Comparison of ENCODE assay signal across 9 mouse cellular contexts in the genomic region with DNA sequence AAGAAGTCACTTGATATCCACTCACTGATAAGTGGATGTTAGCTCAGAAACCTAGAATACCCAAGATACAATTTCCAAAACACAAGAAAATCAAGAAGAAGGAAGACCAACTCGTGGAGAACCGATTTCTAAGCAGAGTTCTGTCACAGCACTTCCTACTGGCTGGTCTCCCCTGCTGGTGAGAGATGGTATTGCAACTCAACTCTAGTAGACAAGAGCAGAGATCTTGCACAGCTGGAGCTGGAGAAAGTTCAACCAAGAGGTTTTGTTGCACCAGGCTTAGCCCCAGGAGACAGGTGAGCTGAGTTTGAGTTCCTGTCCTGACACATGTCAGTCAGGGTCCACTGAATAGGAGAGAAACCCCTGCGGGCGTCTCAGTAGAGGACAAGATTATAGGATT. TPM values are rescaled to one million over a fixed set of nuclear protein-coding genes. Genes with fewer than 3 reads are reported as not detected.
DNase-seq lines count a peak whose midpoint lies in the region; ATAC-seq lines count a peak whose summit lies in the region.
"Had no signal": no experiment of that assay in that cellular context is flagged by ENCODE, and none has a peak within 500 bp of the region (broad histone marks: within the 10 kb centered on the region; RNA-seq: fewer than 3 reads in every experiment).

No protein-coding gene starts in this region.

- H3K9me3 ChIP-seq in forebrain, embryonic 11.5 days (ENCODE audit: control insufficient read depth, low read length) = no peaks in the 10 kb centered on the region
- no peaks in the 10 kb centered on the region for H3K9me3 ChIP-seq in forebrain, embryonic 15.5 days
- no peaks in the 10 kb centered on the region for H3K9me3 ChIP-seq in kidney, embryonic 14.5 days (ENCODE audit: control insufficient read depth, low read length)
- H3K9me3 ChIP-seq: hindbrain, embryonic 15.5 days had no signal

- no peak overlapping the region for H3K9ac ChIP-seq in forebrain, embryonic 11.5 days (ENCODE audit: low read length)
- no peak overlapping the region for H3K9ac ChIP-seq in forebrain, embryonic 15.5 days (replicated peaks)
- H3K9ac ChIP-seq in kidney, embryonic 14.5 days (ENCODE audit: low read depth, low read length) = no peak overlapping the region
- H3K9ac ChIP-seq: hindbrain, embryonic 15.5 days had no signal

- no peaks in the 10 kb centered on the region for H3K4me1 ChIP-seq in forebrain, embryonic 11.5 days (replicated peaks; ENCODE audit: control insufficient read depth, insufficient read depth, low read length)
- no peaks in the 10 kb centered on the region for H3K4me1 ChIP-seq in forebrain, embryonic 15.5 days
- peaks cover 11% of the 10 kb centered on the region; the same call in 1 of the 2 replicates for H3K4me1 ChIP-seq in kidney, embryonic 14.5 days (ENCODE audit: control insufficient read depth, insufficient read depth, low read length)
- H3K4me1 ChIP-seq: hindbrain, embryonic 15.5 days had no signal

- ATAC-seq in forebrain, embryonic 11.5 days (replicated peaks; ENCODE audit: low FRiP score) = no peak
- ATAC-seq in forebrain, embryonic 15.5 days (replicated peaks) = no peak
- peak; percentile 28; the same call in 1 of the 2 replicates for ATAC-seq in kidney, embryonic 14.5 days (ENCODE audit: low FRiP score, low TSS enrichment)

- 56% methylated on average over 4 of the region's 4 CpGs for WGBS in forebrain, embryonic 11.5 days
- WGBS in forebrain, embryonic 15.5 days = 42% methylated on average over 4 of the region's 4 CpGs
- 39% methylated on average over 4 of the region's 4 CpGs for WGBS in kidney, embryonic 14.5 days

- no peak overlapping the region for H3K4me2 ChIP-seq in forebrain, embryonic 11.5 days (ENCODE audit: low read depth, low read length, severe bottlenecking)
- H3K4me2 ChIP-seq in forebrain, embryonic 15.5 days (replicated peaks) = no peak overlapping the region
- no peak overlapping the region for H3K4me2 ChIP-seq in kidney, embryonic 14.5 days (replicated peaks; ENCODE audit: low read depth, low read length)
- H3K4me2 ChIP-seq: hindbrain, embryonic 15.5 days had no signal

- H3K4me3 ChIP-seq in forebrain, embryonic 11.5 days (ENCODE audit: low read depth, low read length) = no peak overlapping the region
- H3K4me3 ChIP-seq in forebrain, embryonic 15.5 days = no peak overlapping the region
- H3K4me3 ChIP-seq in kidney, embryonic 14.5 days (ENCODE audit: low read length) = no peak overlapping the region
- H3K4me3 ChIP-seq: hindbrain, embryonic 15.5 days had no signal

- H3K27me3 ChIP-seq in forebrain, embryonic 11.5 days (ENCODE audit: control insufficient read depth, insufficient read depth, low read length) = no peaks in the 10 kb centered on the region
- H3K27me3 ChIP-seq in forebrain, embryonic 15.5 days = no peaks in the 10 kb centered on the region
- no peaks in the 10 kb centered on the region for H3K27me3 ChIP-seq in kidney, embryonic 14.5 days (ENCODE audit: control insufficient read depth, insufficient read depth, low read length)
- H3K27me3 ChIP-seq: hindbrain, embryonic 15.5 days had no signal

- H3K36me3 ChIP-seq in forebrain, embryonic 11.5 days (ENCODE audit: control insufficient read depth, insufficient read depth, low read length) = no peaks in the 10 kb centered on the region
- H3K36me3 ChIP-seq in forebrain, embryonic 15.5 days = no peaks in the 10 kb centered on the region
- no peaks in the 10 kb centered on the region for H3K36me3 ChIP-seq in kidney, embryonic 14.5 days (ENCODE audit: control insufficient read depth, insufficient read depth, low read length)
- H3K36me3 ChIP-seq: hindbrain, embryonic 15.5 days had no signal

- DNase-seq in forebrain, embryonic 11.5 days (ENCODE audit: low spot score) = peak; percentile 65
- DNase-seq in 3T3-L1 (ENCODE audit: low read depth, low spot score) = peak; percentile 90
- peak; percentile 66 for DNase-seq in adrenal gland, adult 2 months
- peak; percentile 35 for DNase-seq in embryo, embryonic 11.5 days (ENCODE audit: low read depth, low spot score)
- peak; percentile 55 to 74 for DNase-seq in lung, adult 18-20 months
- peak; percentile 29 to 74 for DNase-seq in spleen, postnatal 14 days (ENCODE audit: low spot score in 2 of 2)

- no peak overlapping the region for H3K27ac ChIP-seq in forebrain, embryonic 11.5 days (ENCODE audit: low read depth, low read length)
- H3K27ac ChIP-seq in forebrain, embryonic 15.5 days (replicated peaks) = no peak overlapping the region
- no peak overlapping the region for H3K27ac ChIP-seq in kidney, embryonic 14.5 days (ENCODE audit: low read depth, low read length)
- H3K27ac ChIP-seq: hindbrain, embryonic 15.5 days had no signal

RNA-seq across cellular contexts. Expression of gene Socs1, which starts 18.2 kb away (rescaled TPM):
- polyA plus RNA-seq in forebrain, embryonic 11.5 days (2014; fragmentation: Nextera tagmentation; extraction: Ambion mirVana) = 3.0 and 3.2 TPM in 2 replicates
- polyA plus RNA-seq in forebrain, embryonic 15.5 days (2015; fragmentation: Nextera tagmentation; extraction: Ambion mirVana) = 1.7 and 2.1 TPM in 2 replicates
- total RNA-seq in adrenal gland, adult 2 months (2021) = 1 to 10 TPM; 3.0 to 3.8 TPM
- polyA plus RNA-seq in adrenal gland, adult 2 months (2012; rRNA removed) = 32.1 and 38.2 TPM in 2 replicates
- 6.3 and 7.2 TPM in 2 replicates for polyA plus RNA-seq in kidney, embryonic 14.5 days (2014; fragmentation: Nextera tagmentation; extraction: Ambion mirVana)

RNA-seq across cellular contexts. Expression of gene Tnp2, which starts 21.3 kb away (rescaled TPM):
- polyA plus RNA-seq in forebrain, embryonic 11.5 days (2014; fragmentation: Nextera tagmentation; extraction: Ambion mirVana) = not detected in 2 replicates
- not detected in 2 replicates for polyA plus RNA-seq in forebrain, embryonic 15.5 days (2015; fragmentation: Nextera tagmentation; extraction: Ambion mirVana)
- not detected for total RNA-seq in adrenal gland, adult 2 months (2021)
- not detected in 2 replicates for polyA plus RNA-seq in adrenal gland, adult 2 months (2012; rRNA removed)
- polyA plus RNA-seq in kidney, embryonic 14.5 days (2014; fragmentation: Nextera tagmentation; extraction: Ambion mirVana) = not detected in 2 replicates
- polyA plus RNA-seq: hindbrain, embryonic 15.5 days had no signal

RNA-seq across cellular contexts. Expression of gene Prm3, which starts 23.6 kb away (rescaled TPM):
- not detected in 2 replicates for polyA plus RNA-seq in forebrain, embryonic 11.5 days (2014; fragmentation: Nextera tagmentation; extraction: Ambion mirVana)
- polyA plus RNA-seq in forebrain, embryonic 15.5 days (2015; fragmentation: Nextera tagmentation; extraction: Ambion mirVana) = not detected in 2 replicates
- total RNA-seq in adrenal gland, adult 2 months (2021) = not detected
- polyA plus RNA-seq in adrenal gland, adult 2 months (2012; rRNA removed) = not detected in 2 replicates
- not detected in 2 replicates for polyA plus RNA-seq in kidney, embryonic 14.5 days (2014; fragmentation: Nextera tagmentation; extraction: Ambion mirVana)
- polyA plus RNA-seq: hindbrain, embryonic 15.5 days had no signal

RNA-seq across cellular contexts. Expression of gene Prm2, which starts 28.8 kb away (rescaled TPM):
- not detected in 2 replicates for polyA plus RNA-seq in forebrain, embryonic 11.5 days (2014; fragmentation: Nextera tagmentation; extraction: Ambion mirVana)
- polyA plus RNA-seq in forebrain, embryonic 15.5 days (2015; fragmentation: Nextera tagmentation; extraction: Ambion mirVana) = not detected in 2 replicates
- not detected for total RNA-seq in adrenal gland, adult 2 months (2021)
- 0.19 TPM in 1 of 2 replicates, not detected in the other for polyA plus RNA-seq in adrenal gland, adult 2 months (2012; rRNA removed)
- polyA plus RNA-seq in kidney, embryonic 14.5 days (2014; fragmentation: Nextera tagmentation; extraction: Ambion mirVana) = not detected in 2 replicates
- polyA plus RNA-seq: hindbrain, embryonic 15.5 days had no signal

RNA-seq across cellular contexts. Expression of gene Prm1, which starts 38.5 kb away (rescaled TPM):
- not detected in 2 replicates for polyA plus RNA-seq in forebrain, embryonic 11.5 days (2014; fragmentation: Nextera tagmentation; extraction: Ambion mirVana)
- polyA plus RNA-seq in forebrain, embryonic 15.5 days (2015; fragmentation: Nextera tagmentation; extraction: Ambion mirVana) = not detected in 2 replicates
- not detected for total RNA-seq in adrenal gland, adult 2 months (2021)
- not detected in 2 replicates for polyA plus RNA-seq in adrenal gland, adult 2 months (2012; rRNA removed)
- polyA plus RNA-seq in kidney, embryonic 14.5 days (2014; fragmentation: Nextera tagmentation; extraction: Ambion mirVana) = not detected in 2 replicates

Comparison
In these comparisons a context has a peak if more than half of its experiments do, and no peak if none do; other contexts are left out.
1. DNase-seq: peak in every context shown above with its lines; median percentile 90 in 3T3-L1; 66 in adrenal gland, adult 2 months; 65 in forebrain, embryonic 11.5 days; 64 in lung, adult 18-20 months; 52 in spleen, postnatal 14 days; 35 in embryo, embryonic 11.5 days.